Mouse (Mus musculus) left cerebral cortex, adult 9 months (tissue): ENCODE data around the gene Lhx2.
A peak's percentile ranks its signal among the peaks of the same experiment; 100 is the strongest.

Experiments used
- DNase-seq, 2 experiments: peaks; one replicate each; pipeline ENCODE4 v3.0.0; 2022; ENCODE audit warnings: low spot score in 2 of 2

The Lhx2 gene

DNA sequence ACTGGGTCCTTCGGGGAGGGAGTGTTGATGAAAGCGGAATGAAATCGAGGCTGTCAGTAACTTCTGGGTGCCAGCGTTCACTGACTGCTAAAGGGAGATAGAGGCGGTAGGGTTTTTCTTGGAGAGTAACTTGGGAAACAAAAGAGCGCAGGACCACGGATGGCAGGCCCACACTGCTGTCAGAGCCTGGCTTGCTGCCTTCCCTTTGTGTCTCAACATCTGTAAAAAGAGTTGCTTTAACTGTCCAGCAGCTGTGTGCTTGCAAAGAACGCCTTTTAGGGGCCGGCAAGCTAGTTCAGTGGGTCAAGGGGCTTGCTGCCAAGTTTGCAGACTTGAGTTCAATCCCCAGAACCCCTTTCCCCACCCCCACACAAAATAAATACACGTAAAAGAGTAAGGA is 20.1 kb downstream of the Lhx2 start:
- DNase-seq = no peak

DNA sequence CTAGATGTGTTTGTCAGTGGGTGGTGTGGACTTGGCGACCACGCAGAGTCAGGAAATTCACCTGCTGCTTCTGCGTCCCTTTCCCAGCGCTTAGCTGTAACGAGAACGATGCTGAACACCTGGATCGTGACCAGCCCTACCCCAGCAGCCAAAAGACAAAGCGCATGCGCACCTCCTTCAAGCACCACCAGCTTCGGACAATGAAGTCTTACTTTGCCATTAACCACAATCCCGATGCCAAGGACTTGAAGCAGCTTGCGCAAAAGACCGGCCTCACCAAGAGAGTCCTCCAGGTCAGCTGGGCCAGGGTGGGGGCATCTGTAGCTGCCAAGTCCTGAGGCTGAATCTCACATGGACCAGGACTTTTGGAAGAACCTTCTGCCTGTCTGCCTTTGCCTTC is 20.7 kb downstream of the Lhx2 start:
- DNase-seq = no peak

DNA sequence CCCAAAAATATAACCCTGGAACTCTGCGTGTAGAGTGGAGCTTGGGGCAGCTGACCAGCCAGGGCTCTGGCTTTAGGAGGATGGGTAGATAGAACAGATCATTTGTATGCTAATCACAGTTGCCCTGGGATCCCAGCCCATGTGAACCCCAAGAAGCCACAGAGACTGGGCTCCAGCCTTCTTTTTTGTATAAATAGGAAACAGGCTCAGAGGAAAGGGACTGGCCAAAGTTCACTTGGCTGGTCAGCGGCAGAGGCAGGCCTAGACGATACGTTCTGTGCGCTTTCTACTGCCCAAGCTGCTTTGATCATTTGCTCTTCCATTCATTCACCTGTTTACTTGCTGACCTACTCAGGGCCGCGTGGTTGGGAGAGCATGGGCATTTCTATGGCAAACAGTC is 27.1 kb downstream of the Lhx2 start:
- DNase-seq = no peak

DNA sequence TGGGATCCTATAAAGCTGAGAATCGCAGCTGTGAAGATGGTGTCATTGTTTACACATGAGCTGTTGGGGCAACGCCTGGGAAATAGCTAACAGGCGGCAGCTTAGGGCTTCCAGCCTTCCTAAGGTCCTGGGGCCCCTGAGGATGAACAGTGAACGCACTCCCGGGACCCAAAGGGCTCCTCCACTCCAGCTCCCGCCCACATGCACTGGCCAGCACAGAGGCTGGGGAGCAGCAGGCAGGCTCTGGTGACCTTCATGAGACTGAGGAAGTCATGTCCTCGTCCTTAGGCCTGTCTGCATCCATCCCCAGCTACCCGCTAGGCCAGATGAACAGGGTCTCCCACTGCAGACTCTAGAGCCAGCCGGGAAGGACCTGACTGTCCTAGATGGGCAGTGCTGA is 27.9 kb downstream of the Lhx2 start:
- no peak for DNase-seq

DNA sequence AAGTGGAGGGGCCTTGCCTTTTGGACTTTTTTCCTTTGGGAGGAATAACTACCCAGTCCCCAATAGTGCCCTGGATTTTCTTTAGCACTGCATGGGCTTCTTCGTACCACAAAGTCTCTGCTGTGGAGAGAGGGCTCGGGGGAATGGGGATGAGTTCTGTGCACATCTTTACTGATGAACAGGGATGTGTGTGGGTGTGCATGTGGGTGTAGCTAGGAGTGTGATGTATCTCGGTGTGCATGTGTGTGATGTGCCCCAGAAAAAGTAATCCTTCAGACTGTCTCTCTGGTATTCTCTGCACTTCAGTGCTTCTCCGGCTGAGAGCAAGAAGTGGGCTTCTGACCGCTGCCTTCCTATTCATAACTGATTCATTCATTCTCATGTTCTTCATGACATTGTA is 28.8 kb downstream of the Lhx2 start:
- no peak for DNase-seq

DNA sequence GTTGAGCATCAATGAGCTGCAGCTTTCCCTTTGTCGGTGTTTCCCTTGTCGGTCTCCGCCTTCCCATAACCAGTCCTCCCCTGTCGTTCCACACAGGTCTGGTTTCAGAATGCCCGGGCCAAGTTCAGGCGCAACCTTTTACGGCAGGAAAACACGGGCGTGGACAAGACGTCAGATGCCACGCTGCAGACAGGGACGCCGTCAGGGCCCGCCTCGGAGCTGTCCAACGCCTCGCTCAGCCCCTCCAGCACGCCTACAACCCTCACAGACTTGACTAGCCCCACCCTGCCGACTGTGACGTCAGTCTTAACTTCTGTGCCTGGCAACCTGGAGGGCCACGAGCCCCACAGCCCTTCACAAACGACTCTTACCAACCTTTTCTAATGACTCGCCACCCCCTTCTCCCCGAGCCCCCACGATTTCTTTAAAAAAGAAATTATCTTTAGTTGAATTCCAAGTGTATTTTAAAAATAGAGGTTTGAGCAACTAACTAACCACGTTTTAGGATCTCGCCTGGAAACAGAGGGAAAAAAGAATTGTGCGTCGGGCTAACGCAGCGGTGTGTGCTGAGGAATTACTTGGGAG is 29.8 kb downstream of the Lhx2 start:
- no peak for DNase-seq

DNA sequence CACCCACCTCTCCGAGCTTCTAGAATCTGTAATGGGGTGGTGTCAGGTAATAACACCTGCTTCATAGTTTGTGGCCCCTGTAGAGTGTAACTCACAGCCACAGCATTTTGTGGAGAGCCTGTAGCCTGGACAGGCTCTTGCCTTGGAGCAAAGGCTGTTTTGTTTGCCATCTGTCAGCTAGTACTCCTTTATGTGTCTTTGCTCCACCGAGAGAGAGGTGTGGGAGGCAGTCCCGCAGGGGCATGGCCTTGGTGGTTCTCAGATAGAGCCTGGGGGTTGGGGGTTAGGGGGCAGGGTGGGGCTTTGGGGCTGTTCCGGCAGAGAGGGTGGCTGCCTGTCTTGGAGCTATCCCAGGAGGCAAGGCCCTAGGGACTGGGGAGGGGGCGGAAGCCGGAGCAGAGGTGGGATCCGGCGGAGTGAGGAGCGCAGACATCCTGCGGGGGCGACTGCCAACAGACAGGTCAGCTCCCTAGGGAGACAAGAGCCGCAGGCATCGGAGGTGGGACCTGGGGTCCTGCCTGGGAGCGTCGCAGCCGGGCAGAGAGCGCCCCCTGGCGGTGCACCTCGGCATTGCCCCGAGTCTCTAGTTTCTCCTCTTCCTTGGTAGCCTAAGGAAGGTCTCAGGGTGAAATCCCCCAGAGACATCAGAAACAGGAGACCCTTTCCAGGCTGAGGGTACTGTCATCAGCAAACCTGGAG is 36.7 kb downstream of the Lhx2 start:
- no peak for DNase-seq

DNA sequence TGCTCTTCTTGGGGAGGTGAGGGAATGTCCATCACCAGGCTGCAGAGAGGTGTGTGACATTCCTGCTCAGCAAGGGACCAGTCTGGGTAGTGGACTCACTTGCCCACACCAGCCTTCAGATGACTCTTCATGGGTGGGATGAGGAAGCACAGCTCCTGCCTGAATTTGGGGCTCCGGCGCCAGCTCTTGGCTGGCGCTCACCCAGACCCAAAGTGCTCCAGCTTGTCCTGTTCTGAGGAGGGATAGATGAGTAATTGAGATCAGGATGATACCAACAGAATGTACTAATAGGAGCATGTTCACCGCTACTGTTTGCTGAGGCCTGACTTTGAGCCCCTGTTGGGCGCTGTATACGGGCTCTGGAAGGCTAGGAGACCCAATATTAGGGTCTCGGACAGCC is 38.2 kb downstream of the Lhx2 start:
- no peak for DNase-seq

DNA sequence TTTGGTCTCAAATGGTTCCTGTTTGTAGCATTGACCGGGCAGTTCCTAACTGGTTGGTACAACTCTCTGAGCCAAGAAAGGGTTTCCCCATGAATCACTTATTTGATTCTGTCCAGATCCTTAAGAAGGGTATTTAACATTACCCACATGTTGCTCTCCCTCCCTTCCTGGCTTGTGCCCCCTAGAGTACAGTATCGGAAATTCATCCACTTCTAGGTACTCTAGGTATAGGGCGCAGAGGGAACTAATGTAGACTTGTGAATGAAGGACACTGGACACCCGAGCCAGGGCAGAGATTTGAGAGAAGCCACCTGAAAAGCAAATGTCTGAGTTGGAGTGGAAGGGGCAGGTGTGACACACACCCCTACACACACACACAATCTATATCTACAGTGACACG is 39.3 kb downstream of the Lhx2 start:
- no peak for DNase-seq

DNA sequence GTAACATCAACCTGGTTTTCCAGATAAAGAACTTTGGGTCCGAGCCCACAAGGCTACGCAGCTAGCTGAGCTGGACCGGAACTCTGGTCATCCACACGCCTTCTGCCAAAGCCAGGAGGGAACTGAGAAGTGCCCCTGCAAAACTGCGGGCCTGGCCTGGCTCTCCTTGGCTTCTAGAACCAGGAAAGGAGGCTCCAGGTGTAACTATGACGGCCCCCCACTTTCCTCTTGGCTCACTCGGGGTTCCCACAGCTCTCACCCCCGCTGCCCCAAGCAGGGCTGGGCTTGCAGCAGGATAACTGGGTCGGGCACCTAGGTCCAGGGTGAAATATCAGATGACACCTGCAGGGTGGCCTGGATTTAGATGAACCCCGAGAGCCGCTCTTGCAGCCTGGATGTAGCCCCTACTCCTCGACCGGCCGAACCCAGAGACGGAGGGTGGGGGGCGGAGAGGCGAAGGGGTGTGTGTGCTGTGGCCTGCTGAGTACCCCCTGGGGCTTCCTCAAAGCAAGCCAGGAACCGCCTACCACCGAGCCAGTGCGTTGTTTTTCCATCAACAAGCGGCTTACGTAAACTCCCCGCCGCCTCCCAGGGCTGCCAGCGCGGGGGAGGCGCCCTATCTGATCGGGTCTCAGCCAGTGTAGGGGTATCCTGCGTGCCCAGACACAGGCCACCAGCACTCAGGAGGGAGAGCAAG is 39.9 kb downstream of the Lhx2 start:
- DNase-seq = no peak

DNA sequence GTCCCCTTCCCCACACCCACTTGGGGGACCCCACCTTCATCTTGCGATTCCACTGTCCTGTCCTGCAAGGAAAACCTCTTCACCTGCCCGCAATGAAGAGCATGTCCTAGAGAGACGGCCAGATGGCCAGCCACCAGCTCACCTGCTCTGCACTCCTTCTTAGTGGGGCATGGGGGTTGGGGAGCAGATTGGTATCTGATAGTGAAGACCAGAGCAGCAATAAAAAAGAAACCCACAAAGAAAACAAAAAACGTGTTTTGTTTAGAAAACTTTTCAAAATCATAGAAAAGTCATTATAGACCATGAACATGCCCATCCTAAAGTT is 40.4 kb downstream of the Lhx2 start:
- no peak for DNase-seq

DNA sequence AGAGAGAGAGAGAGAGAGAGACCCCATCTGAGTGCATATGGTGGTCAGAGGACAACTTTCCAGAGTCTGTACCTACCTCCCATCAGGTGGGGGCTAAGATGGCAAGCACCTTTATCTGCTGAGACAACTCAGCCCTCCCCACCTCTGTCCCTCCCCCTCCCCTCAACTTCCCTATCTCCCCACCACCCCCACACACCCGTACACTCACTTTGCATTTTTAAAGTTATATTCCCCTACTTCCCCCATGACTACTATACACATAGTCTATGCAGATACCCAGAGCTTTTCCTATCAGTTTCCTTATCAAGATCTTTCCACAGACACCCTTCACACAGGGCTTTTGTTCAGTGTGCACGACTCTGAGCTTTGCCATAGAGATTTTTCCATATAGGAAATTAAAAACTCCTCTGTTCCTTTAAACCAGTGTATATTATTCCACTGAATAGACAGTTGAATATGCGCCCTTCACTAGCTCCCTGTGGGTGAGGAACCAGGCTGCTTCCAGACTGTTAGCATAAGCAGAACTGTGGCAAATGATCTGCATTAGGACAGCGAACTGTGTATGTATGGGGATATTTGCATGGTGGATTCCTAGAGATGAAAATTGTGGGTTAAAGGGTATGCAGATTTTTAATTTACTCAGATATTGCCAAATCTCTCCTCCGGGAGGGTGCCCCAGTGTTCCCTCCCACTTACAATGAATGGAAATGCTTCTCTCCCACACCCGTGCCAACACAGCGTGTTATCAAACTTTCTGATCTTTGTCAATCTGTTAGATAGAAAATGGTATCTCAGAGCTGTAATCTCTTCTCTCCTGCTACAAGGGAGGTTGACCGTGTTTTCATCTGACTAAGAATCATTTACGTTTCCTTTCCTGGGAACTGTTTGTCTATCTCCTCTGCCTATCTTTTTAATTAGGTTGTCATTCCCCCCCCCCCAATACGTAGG is 41.3 kb downstream of the Lhx2 start:
- DNase-seq = no peak

DNA sequence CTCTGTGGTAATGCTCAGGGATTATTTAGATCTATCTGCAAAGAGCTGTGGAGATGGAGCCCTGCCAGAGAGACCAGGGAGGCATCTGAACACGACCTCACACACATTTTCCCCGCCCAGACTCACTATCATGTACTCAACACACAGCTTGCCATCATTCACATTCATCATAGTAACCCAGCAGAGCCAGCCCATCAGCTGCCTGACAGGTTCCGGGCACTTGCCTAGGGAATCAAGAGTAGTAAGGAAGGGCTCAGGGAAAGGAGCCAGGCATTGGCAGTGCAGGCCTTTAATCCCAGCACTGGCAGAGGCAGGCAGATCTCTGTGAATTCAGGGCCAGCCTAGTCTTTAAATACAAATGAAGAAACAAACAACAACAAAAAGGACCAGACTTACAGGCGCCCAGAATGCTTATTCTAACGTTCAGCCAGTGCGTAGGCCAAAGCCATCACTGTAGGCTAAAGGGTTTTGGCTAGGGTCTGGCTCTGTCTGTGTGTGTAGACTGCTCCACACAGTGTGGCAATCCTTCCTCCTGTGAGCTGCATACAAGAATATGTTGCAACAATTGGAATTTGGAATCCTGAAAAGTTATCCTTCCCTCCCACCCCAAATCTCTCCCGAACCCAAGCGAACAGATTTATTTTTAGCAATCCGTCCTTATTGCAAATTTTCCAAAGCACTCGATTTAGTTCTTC is 48.6 kb downstream of the Lhx2 start:
- no peak for DNase-seq

DNA sequence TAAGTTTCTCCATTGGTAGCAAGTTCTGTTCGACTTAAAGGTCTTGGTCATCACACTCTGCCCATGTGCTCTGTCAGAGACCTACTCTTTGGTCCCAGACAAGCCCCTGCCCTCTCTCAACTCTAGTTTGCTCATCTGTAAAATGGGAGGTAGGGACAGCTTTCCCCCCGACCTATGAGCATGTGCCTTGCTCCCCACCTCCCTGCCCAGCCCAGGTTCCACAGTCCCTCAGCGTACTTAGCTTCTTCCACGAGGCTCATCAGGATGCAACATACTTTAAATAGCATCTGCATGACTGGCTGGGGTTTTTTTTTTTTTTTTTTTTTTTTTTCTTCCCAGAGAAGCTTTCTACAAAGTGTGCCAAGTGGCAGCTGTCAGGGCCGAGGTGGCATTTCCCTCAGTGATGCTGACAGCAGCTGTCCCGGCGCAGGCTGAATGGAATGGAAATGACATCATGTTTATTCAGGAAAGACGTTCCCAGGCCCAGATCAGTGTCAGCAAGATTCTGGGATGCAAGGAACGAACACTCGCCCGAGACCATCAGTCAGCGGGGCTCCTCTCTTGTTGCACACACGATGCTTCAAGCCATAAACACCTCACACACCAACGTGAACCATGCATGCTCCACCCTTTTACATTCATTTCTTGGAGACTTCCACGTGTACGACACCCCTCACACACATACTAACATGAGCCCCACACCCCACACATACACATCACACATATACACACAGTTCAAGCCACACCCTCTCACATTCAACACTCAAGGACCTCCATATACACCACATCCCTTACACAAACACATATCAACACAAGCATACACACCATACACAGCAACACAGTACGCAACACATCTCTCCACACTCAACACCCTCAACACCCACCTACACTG is 56.1 kb downstream of the Lhx2 start:
- peak in 1 of 2 experiments; percentile 60 for DNase-seq

DNA sequence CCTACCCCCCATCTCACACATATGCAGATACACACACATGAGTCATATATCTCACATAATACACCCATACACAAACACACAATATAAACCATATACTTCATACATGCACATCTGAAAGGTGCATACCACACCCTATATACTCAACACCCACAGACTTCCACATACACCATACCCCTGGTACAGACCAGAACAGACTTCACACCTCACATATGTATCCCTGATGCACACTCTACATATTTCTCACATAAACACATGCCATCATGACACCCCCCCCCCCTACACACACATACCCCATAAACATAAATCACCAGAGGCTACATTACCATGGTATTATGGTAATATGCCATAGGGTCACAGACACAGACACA is 56.8 kb downstream of the Lhx2 start:
- no peak for DNase-seq

DNA sequence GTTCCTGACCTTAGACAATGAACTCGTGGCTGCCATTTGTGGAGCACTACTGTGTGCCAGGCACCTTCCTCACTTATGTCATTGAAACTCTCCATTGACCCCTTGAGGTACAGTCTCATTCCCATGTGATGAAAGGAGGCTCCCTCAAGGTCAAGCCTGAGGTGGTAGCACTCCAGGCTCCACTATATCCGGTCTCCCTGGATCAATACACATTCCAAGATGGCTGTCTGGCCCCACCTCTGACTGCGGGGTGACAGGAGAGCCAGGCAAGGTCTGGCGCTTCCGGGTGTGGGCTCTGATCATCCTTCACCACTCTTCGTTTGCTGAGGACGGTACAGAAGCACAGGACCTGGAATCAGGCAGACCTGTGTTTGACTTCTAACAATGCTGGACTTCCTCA is 58.2 kb downstream of the Lhx2 start:
- no peak for DNase-seq

DNA sequence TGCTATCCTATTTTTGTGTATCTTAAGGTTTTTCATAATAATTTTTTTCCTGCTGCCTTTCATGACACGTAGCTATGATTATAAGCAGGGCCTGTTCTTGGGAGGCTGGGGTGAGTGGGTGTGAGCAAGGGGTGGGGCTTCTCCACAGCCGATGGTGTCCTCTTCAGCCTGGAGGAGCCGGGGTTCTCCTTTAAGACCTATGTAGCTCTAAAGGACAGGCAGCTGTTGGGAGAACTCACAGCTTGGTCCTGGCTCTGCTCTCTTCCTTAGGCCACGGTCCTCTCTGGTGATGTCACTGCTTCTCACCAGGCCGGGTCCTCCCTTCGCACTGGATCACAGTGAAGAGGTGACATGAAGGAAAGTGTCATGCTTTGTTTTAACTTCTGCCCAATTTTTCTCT is 58.8 kb downstream of the Lhx2 start:
- no peak for DNase-seq

DNA sequence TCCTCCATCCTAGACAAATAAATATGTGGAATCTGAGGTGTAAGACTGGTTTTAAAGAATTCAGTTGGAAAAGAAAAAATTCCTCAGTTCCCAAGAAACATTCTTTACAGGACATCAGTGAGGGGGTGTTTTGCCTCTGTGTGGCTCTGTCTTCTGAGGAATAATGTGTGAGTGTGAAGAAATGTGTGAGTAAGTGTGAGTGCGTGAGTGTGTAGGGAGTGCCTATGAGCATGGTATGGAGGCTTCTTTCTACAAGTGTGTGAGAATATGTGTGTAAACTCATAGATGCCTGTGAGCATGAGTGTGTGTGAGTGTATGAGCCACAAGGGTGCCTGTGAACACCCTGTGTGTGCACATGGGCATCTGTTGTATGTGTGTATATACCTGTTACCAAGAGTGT is 63.5 kb downstream of the Lhx2 start:
- peak; percentile 31 to 52 for DNase-seq

DNA sequence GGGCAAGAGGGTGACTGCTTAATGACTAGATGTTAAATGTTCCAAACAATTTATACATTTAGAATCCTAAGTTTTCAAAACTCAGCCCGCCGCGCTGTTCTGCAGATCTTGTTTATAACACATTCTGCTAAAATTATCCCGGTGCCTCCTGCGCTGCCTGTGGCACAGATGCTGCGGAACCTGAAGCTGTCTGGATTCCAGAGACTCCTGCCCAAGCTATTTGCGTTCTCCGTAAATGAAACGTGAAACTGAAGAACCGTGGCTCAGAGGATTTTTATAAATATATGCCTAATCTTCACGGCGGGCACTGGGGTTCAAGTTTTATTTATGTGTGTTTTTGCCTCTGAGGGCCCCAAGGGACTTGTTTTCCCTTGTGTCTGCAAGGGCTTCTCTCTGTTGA is 64.2 kb downstream of the Lhx2 start:
- DNase-seq = peak; percentile 63 to 90

DNA sequence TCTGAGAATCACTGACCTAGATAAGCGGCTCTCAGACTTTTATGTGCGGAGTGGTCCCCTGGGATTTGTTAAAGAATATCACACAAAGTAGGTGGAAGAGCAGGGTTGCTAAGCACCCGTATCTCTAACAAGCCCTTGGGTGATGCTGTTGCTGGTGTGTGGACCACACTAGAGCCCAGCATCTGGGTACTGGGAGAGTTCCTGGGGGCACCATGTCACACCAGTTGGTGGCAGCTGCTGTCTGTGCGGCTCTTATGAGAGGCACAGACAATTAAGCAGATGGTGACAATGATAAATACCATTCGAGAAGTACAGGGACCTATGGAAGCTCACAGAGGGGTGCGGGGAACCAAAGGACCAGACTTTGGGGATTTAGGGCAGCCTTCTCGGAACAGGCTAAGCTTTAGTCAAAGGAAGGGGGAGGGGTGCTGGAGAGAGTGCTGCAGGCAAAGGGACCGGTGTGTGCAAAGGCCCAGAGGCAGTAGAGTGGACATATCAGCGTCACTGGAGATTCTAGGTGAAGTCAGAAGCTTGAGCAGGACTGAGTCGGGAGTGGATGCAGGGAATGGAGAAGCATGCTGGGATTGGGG is 65.0 kb downstream of the Lhx2 start:
- DNase-seq = no peak
